Mouse (Mus musculus) forebrain, embryonic 14.5 days (tissue): Measurements from ENCODE around the gene Raet1e. TPM values are rescaled to one million over a fixed set of nuclear protein-coding genes. Genes with fewer than 3 reads are reported as not detected.
"Not testable (repeated sequence)": the region's sequence is repeated elsewhere in the genome, so short reads cannot be mapped to it uniquely, and the experiment has no call there.

Source experiments
- ATAC-seq: fragments of 200-750 bp; cut with Nextera tagmentation; 2 replicates; pipeline ENCODE4 v1.8.0; 2017; ENCODE audit warnings: mild to moderate bottlenecking, moderate library complexity
- DNase-seq: peaks from one replicate; pipeline ENCODE4 v3.0.0-alpha.2; 2015; ENCODE audit warnings: low spot score
- H3K27ac ChIP-seq: fragments of 300-500 bp; sonication (generic); 2 replicates; pipeline ENCODE4 v1.5.1; 2014; ENCODE audit warnings: low read depth, mild to moderate bottlenecking, control low read depth, low read length, moderate library complexity
- H3K27me3 ChIP-seq: fragments of 300-500 bp; sonication (generic); replicated peaks from 2 replicates; pipeline ENCODE4 v1.6.1; 2014; ENCODE audit warnings: low read length, control low read depth, mixed read lengths; ENCODE audit not compliant: control insufficient read depth, insufficient read depth
- H3K36me3 ChIP-seq: fragments of 300-500 bp; sonication (generic); 2 replicates; pipeline ENCODE4 v1.6.1; 2014; ENCODE audit warnings: low read length, control low read depth; ENCODE audit not compliant: control insufficient read depth, insufficient read depth
- H3K4me1 ChIP-seq: fragments of 300-500 bp; sonication (generic); 2 replicates; pipeline ENCODE4 v1.6.1; 2014; ENCODE audit warnings: antibody characterized with exemption, low read length, control low read depth; ENCODE audit not compliant: control insufficient read depth, insufficient read depth
- H3K4me2 ChIP-seq: fragments of 300-500 bp; sonication (generic); 2 replicates; pipeline ENCODE4 v1.6.1; 2014; ENCODE audit warnings: mild to moderate bottlenecking, control low read depth, low read length
- H3K4me3 ChIP-seq: fragments of 300-500 bp; sonication (generic); 2 replicates; pipeline ENCODE4 v1.5.1; 2014; ENCODE audit warnings: low read depth, low read length, control low read depth
- H3K9ac ChIP-seq: fragments of 300-500 bp; sonication (generic); 2 replicates; pipeline ENCODE4 v1.6.1; 2014; ENCODE audit warnings: mild to moderate bottlenecking, low read length, control low read depth, moderate library complexity
- H3K9me3 ChIP-seq: fragments of 300-500 bp; sonication (generic); replicated peaks from 2 replicates; pipeline ENCODE4 v1.6.1; 2016; ENCODE audit warnings: low read length, control low read depth, mixed read lengths; ENCODE audit not compliant: control insufficient read depth
- WGBS: fragments of 180-500 bp; shearing (Covaris S2); extraction: QIAGEN DNeasy Blood & Tissue Kit; methylation state at CpG from one replicate; pipeline ENCODE4 v1.1.7; 2014; 5-methylcytosine and 5-hydroxymethylcytosine counted together
- polyA plus RNA-seq: library from polyadenylated mRNA; unstranded; fragments of >200 nt; fragmentation: Nextera tagmentation; extraction: Ambion mirVana; gene quantifications from 2 replicates; pipeline ENCODE4 v1.2.1, GENCODE M21; 2014

Raet1e gene
- polyA plus RNA-seq, 1 experiment from 2014 or later = 1.7 TPM

DNA sequence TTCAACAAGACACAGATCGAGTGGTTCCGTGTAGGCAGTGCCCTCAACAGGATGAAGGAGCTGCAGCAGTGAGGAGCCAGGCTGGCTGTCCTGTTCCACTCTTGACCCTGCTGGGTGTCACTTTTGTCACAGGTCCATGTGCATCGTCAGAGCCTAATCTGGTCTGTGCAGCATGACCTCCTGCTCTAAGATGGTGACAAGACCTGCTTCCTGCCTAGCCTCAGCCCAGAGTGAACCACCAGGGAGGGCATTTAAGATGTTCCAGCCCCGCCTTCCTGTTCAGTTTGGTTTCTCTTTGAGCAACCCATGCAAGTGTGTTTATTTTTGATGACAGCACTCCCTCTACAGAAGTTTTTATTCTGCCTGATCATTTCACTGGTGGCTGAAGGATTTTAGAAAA, 187.4 kb downstream of the Raet1e start:
- not testable (repeated sequence) for ATAC-seq
- WGBS = 88% methylated on average over 4 of the region's 4 CpGs

DNA sequence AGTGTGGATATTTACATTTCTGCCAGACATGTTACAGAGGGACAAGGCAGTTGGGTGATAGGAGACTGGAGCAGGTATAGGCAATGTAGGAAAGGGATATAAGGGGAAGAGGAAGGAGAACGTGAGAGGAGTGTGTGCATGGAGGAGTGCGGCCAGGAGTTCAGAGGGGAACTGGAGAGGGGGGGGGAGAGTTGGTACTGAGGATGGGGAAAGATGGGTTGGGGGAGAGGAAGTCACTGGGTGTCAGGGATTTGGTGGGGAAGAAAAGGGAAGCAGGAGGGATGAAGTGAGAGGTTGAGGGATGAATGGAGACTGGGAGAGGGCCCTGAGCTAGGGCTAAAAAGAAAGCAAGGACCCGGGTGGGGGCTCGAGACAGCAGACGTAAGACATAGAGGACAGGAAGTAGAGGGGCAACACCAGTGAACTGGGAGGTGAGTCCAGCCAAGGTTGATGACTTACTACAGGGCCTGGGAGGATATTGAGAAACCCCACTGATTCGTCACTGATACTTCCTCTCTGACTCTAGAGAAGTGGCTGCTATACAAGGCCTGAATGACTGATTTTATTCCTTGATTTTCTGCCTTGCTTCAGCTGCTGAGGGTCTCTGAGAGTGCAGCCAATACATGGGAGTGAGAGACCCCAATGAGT, 195.3 kb downstream of the Raet1e start:
- DNase-seq, H3K9me3 ChIP-seq, H3K27ac ChIP-seq, H3K36me3 ChIP-seq, H3K4me2 ChIP-seq, H3K27me3 ChIP-seq, H3K4me3 ChIP-seq, H3K9ac ChIP-seq, ATAC-seq, H3K4me1 ChIP-seq: not testable (repeated sequence)
- 83% methylated on average over 6 of the region's 6 CpGs for WGBS

More for the DNA sequence above, 187.4 kb downstream of the Raet1e start:
- H3K4me1 ChIP-seq, H3K27ac ChIP-seq, H3K9ac ChIP-seq, H3K27me3 ChIP-seq, DNase-seq, H3K4me2 ChIP-seq, H3K4me3 ChIP-seq, H3K9me3 ChIP-seq, H3K36me3 ChIP-seq: not testable (repeated sequence)

DNA sequence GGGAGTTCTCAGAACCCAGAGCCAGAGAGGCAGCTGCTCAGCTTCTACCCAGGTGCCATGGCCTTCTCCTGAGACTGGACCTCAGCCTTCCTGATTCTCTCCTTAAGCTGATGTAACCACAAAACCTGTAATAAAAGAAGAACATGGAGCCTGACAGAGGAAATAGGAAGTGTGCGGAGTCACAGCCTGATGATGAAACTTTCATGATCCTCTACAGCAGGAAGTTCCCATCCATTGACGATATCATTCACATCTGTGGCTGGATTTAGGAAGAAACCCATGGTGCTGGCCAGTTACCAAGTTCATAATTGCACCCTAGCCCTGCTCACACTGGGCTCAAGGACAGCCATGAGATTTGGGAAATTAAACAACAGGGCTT, 195.8 kb downstream of the Raet1e start:
- not testable (repeated sequence) for H3K27me3 ChIP-seq, ATAC-seq, H3K27ac ChIP-seq, DNase-seq, H3K4me2 ChIP-seq, H3K9ac ChIP-seq, H3K4me3 ChIP-seq, H3K9me3 ChIP-seq, H3K36me3 ChIP-seq, H3K4me1 ChIP-seq
- 94% methylated on average over 2 of the region's 2 CpGs for WGBS

DNA sequence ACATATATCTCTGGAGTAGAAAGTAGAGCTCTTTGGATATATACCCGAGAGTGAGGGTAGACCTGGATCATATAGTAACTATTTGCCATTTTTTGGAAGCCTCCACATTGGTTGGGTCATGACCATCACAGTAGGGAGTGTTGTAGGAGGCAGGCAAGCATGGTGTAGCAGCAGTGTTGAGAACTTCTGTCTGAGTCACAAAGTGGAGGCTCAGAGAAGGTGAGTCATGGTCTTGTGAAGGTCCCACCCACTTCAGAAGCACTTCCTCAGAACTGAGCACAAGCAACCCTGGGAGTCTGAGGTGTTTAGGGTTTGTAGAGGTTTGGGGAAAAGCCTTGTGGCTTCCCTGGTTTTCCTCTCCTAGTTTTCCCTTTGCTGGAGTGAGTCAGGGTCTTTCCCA, 199.0 kb downstream of the Raet1e start:
- not testable (repeated sequence) for H3K4me1 ChIP-seq, H3K9ac ChIP-seq, H3K27me3 ChIP-seq, H3K27ac ChIP-seq, H3K4me3 ChIP-seq, H3K4me2 ChIP-seq, H3K9me3 ChIP-seq, H3K36me3 ChIP-seq, ATAC-seq, DNase-seq
- 64% methylated on average over 1 of the region's 1 CpGs for WGBS

DNA sequence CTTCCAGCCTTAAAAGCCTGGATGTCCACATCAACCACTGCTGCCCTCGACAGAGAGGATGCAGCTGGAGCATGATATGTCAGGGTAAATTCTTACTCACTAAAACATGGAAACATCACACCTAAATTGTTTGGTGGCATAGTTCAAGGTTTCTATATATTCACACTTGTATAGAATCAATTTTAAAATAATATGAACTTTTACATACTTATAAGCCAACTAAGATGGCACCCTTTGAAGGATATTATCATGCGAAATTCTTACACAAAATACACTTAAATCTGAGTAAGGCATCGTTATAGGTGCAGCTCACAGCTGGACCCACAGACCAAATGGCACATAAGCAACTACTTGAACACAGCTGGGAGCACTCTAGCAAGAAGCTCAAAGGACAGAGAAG, 201.9 kb downstream of the Raet1e start, which contains the start of gene Raet1d:
Gene Raet1d, plus strand, starts transcription at position 301 of the 400 bp plus-strand sequence.
- not testable (repeated sequence) for H3K4me1 ChIP-seq, H3K4me3 ChIP-seq, H3K36me3 ChIP-seq, H3K27me3 ChIP-seq, H3K27ac ChIP-seq, H3K9me3 ChIP-seq, ATAC-seq, H3K4me2 ChIP-seq, H3K9ac ChIP-seq, DNase-seq
- WGBS = 71% methylated on average over 3 of the region's 3 CpGs

DNA sequence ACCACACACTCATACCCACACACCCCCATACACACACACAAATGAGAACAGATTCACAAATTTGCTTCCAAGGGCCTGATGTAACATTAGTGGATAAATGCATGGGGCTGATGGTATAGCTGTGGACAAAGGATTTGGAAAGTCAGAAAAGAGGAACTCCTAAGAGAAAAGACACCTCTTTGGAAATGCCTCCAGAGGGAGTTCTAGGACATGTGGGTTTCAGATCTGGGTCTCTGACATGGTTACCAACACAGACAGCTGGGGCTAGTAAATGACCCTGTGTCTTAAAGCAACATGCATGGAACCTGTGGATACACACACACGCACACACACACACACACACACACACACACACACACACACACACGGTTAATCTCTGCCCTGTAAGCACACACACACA, 202.6 kb downstream of the Raet1e start:
- not testable (repeated sequence) for H3K9me3 ChIP-seq, H3K4me3 ChIP-seq, H3K27ac ChIP-seq, H3K36me3 ChIP-seq, ATAC-seq, H3K9ac ChIP-seq, DNase-seq, H3K4me2 ChIP-seq, H3K27me3 ChIP-seq, H3K4me1 ChIP-seq
- WGBS = 43% methylated on average over 2 of the region's 2 CpGs

DNA sequence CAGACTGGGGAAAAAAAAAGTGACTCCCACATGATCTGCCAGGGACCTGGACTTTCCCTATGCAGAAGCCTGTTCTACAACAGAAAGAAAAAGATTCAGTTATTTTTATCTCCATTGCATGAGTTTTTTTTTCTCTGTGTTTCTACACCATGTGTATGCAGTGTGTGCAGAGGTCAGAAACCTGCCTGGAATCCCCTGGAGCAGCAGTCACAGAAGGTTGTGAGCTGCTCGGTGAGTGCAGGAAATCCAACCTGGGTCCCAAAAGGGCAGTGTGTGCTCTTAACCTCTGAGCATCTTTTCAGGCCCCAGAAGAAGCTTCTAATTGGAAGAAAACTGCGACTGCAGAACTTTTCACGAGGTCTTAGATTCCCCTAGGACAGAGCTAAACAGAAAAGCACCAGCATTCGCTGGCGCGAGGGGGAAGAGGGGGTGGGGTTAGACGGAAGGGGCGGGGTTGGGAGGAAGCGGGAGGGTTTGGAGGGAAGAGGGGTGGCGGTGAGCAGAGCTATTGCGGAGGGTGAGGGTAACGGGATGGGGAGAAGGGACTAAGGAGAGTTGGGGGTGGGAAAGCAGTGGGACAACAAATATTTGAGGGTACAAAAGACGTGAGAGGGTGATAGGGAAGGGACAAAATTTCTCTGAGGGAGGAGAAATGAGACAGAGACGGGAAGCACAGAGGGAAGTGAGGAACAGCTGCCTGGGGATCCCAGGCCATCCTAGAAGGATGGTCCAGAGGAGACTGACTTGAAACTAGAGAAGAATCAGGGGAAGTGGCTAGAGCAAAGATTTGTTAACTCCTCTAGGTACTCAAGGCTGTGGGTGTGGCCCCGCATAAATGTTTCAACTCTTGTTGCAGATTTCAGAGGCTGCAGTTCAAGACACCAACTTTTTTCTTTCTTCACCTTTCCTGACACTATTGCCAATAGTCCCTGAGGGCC, 203.3 kb downstream of the Raet1e start:
- H3K4me2 ChIP-seq = 0 out of 2 replicates have a peak overlapping the region, but pooled peaks have one; percentile 18
- not testable (repeated sequence) for H3K27ac ChIP-seq, H3K4me1 ChIP-seq, H3K27me3 ChIP-seq, H3K4me3 ChIP-seq, H3K9me3 ChIP-seq, H3K9ac ChIP-seq, H3K36me3 ChIP-seq
- DNase-seq = peak; percentile 16
- ATAC-seq = peak; percentile 80
- WGBS = under 1% methylated on average over 7 of the region's 15 CpGs

DNA sequence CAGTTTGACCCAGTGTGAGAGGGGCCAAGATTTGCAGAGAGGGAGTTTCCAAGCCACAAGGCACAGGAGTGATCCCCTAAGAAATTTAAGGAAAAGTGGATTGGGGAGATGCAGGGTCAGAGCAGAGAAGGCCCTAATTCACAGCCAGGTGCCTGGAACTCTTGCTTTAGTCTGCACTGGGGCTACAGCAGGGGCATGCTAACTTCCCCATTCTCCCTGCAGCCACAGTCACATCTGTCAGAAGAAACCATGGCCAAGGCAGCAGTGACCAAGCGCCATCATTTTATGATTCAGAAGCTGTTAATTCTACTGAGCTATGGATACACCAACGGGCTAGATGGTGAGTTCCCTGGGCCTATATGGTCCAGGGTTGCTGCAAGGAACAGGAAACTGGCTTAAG, 204.1 kb downstream of the Raet1e start:
- H3K4me2 ChIP-seq, H3K4me3 ChIP-seq, H3K27ac ChIP-seq, H3K9me3 ChIP-seq, H3K4me1 ChIP-seq, H3K9ac ChIP-seq, DNase-seq, H3K27me3 ChIP-seq, H3K36me3 ChIP-seq, ATAC-seq: not testable (repeated sequence)
- WGBS = 96% methylated on average over 1 of the region's 2 CpGs

DNA sequence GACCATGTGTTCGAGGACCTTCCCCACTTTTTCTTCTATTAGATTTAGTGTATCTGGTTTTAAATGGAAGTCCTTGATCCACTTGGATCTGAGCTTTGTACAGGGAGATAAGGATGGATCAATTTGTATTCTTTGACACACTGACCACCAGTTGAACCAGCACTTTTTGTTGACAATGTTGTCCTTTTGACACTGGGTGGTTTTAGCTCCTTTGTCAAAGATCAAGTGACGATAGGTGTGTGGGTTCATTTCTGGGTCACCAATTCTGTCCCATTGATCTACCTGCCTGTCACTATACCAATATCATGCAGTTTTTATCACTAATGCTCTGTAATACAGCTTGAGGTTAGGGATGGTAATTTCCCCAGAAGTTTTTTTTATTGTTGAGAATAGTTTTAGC, 206.5 kb downstream of the Raet1e start:
- not testable (repeated sequence) for H3K9ac ChIP-seq, H3K9me3 ChIP-seq, H3K4me2 ChIP-seq, DNase-seq, H3K4me3 ChIP-seq, H3K27me3 ChIP-seq, H3K4me1 ChIP-seq, H3K36me3 ChIP-seq, H3K27ac ChIP-seq, ATAC-seq
- 85% methylated on average over 2 of the region's 2 CpGs for WGBS
